Mouse (Mus musculus): ENCODE results near the gene Car12. TPM values are rescaled to one million over a fixed set of nuclear protein-coding genes. Genes with fewer than 3 reads are reported as not detected.
A peak's percentile ranks its signal among the peaks of the same experiment; 100 is the strongest.

The Car12 gene
- polyA plus RNA-seq, 1 experiment from 2014 or later = 0.17 TPM

DNA sequence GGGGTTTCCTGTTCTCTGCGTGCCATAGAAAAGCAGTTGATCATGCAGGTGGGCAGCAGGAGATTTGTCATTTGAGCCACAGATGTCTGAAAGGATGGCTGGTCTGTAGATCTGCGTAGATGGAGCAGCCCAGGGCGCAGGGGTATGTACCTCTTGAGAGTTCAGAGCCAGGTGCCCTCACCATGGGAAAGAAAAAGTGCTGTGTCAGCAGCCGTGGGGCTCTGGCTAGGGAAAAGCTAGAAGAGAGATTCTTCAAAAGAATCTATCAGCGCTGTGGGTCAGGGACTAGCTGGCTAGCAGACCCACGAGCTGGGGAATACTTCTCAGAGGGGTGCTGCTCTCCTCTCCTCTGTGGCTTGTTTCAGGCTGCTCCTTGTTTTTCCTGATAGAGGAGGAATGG, 27.8 kb upstream of the Car12 start:
- Histone ChIP-seq H3K4me1 (replicated peaks) (no peaks in the 10 kb centered on the region), H3K9me3 (replicated peaks) (no peaks in the 10 kb centered on the region), H3K27ac (no peak overlapping the region), H3K4me3 (replicated peaks) (no peak overlapping the region), H3K9ac (no peak overlapping the region), H3K36me3 (no peaks in the 10 kb centered on the region), H3K27me3 (no peaks in the 10 kb centered on the region), H3K4me2 (no peak overlapping the region)
- 60% methylated on average over 6 of the region's 6 CpGs for WGBS (ENCODE audit: insufficient replicate concordance)
- ATAC-seq (ENCODE audit: low read depth) = no peak
- no peak for DNase-seq

DNA sequence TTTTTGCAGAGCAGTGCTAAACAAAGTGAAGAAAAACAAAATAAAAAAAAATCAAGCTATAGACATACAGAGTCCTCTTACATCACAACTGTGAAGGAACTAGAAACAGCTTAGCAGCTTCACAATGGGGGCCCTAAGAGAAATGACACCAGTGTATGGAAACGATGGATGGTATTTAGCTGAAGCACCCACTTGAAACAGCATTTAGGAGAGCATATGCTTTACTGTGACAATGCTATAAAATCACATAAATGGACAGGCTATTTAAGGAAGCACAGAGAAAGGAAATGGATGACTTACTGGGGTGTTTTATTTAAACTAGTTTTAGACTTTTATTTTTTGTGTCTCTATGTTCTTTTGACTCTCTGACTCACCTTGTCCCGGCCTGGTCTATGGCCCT, 25.8 kb upstream of the Car12 start:
- Histone ChIP-seq H3K27me3 (no peaks in the 10 kb centered on the region), H3K4me2 (no peak overlapping the region), H3K36me3 (no peaks in the 10 kb centered on the region), H3K9ac (no peak overlapping the region), H3K9me3 (replicated peaks) (no peaks in the 10 kb centered on the region), H3K4me3 (replicated peaks) (no peak overlapping the region), H3K4me1 (replicated peaks) (no peaks in the 10 kb centered on the region), H3K27ac (no peak overlapping the region)
- no peak for DNase-seq
- ATAC-seq (ENCODE audit: low read depth) = no peak
- 66% methylated on average over 2 of the region's 2 CpGs for WGBS (ENCODE audit: insufficient replicate concordance)

DNA sequence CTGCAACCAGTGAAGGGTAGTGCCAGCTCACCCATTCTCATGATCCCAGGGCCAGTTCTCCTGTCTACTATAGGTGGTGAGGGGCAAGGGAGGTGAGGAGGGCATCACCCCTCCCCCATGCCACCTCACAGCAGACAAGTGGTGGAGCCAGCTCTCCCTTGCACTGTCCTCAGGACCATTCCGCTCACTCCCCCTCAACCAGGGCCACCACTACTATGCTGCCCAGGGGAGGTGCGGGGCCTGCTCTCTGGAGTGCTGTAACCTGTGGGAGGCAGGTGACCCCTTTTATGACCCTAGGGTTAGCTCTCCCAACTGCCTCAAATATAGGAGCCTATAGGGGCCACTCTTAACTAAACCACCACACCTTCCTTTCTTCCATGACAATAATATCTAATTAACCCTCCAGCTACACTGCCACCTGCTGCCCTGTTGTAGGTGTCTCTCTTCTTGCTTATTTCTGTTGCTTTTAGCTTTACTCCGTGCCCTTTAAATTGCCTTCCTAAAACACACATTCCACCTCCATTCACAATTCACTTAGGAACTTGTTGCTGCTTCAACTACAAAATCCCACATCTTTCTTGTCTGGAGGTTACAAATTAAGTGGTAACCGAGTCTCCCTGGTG, 21.7 kb upstream of the Car12 start:
- WGBS (ENCODE audit: insufficient replicate concordance) = 66% methylated on average over 4 of the region's 4 CpGs
- no peak overlapping the region for H3K27ac ChIP-seq
- DNase-seq (no peak), ATAC-seq (ENCODE audit: low read depth) (peak; percentile 26; the same call in 1 of the 2 replicates)
- no peaks in the 10 kb centered on the region for H3K27me3 ChIP-seq
- no peaks in the 10 kb centered on the region for H3K4me1 ChIP-seq (replicated peaks)
- H3K9me3 ChIP-seq (replicated peaks) = no peaks in the 10 kb centered on the region
- H3K4me3 ChIP-seq (replicated peaks) = no peak overlapping the region
- H3K9ac ChIP-seq = no peak overlapping the region
- no peak overlapping the region for H3K4me2 ChIP-seq
- H3K36me3 ChIP-seq = no peaks in the 10 kb centered on the region

DNA sequence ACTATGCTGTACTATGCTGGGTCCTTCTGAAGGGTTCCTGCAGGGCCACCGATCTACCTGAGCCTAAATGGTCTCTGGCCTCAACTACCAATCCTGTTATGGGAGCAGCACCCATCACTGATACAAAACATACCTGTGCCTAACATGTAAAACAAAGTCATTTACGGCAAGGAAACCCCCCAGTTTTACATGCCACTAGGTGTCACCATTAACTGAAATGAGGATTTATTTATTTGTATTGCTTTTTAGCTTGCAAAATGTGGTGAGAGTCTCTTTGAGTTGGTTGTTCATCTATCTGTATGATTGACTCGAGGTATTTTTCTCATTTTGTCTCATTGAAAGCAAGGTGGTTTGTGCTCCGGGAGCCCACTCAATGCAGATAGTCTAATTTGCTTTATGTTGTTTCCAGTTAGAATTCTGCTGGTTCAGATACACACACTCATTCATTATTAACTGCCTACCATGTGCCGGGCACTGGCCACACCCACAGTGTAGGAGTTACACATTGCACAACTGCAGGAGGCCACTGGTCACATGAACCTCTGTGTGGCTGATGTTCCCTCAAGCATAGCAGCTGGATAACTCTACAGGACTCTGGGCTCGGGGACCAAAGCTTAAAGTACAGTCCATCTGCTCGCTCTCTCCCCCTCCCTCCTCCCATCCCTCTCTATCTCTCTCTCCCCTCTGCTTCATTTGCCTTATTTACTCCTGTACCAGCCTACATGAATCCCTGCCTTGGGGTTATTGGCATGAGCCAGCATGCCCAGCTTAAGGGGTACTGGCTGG, 15.9 kb upstream of the Car12 start:
- Histone ChIP-seq H3K4me2 (no peak overlapping the region), H3K9me3 (replicated peaks) (no peaks in the 10 kb centered on the region), H3K9ac (no peak overlapping the region), H3K27me3 (no peaks in the 10 kb centered on the region), H3K27ac (no peak overlapping the region), H3K4me3 (replicated peaks) (no peak overlapping the region), H3K4me1 (replicated peaks) (0 out of 2 replicates have a peak, but pooled peaks cover 3% of the 10 kb centered on the region), H3K36me3 (no peaks in the 10 kb centered on the region)
- DNase-seq (no peak), ATAC-seq (ENCODE audit: low read depth) (peak; percentile 78)
- 58% methylated on average over 7 of the region's 7 CpGs for WGBS (ENCODE audit: insufficient replicate concordance)

DNA sequence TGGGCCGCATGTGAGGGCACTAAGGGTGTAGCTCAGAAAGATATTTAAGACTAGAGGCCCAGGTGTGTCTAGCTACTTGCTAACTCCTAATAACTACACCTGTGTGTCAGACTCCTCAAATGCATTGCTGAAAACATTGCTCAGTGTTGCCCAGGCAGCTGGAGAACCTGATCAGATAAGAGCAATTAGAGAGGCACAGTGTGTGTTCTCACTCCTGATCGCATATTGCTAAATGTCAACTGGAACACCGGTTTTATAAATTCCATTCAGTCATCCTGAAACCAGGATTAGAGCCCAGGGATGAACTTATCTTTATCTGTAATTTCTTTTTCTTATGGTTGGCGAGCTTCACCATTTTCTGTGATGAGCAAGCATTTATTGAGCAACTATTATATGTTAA, 13.7 kb upstream of the Car12 start:
- H3K9me3 ChIP-seq (replicated peaks) = no peaks in the 10 kb centered on the region
- no peak overlapping the region for H3K9ac ChIP-seq
- H3K4me3 ChIP-seq (replicated peaks) = no peak overlapping the region
- ATAC-seq (ENCODE audit: low read depth) = no peak
- no peaks in the 10 kb centered on the region for H3K36me3 ChIP-seq
- 71% methylated on average over 4 of the region's 4 CpGs for WGBS (ENCODE audit: insufficient replicate concordance)
- no peak overlapping the region for H3K4me2 ChIP-seq
- H3K27me3 ChIP-seq = no peaks in the 10 kb centered on the region
- 0 out of 2 replicates have a peak, but pooled peaks cover 3% of the 10 kb centered on the region for H3K4me1 ChIP-seq (replicated peaks)
- DNase-seq = no peak
- no peak overlapping the region for H3K27ac ChIP-seq

DNA sequence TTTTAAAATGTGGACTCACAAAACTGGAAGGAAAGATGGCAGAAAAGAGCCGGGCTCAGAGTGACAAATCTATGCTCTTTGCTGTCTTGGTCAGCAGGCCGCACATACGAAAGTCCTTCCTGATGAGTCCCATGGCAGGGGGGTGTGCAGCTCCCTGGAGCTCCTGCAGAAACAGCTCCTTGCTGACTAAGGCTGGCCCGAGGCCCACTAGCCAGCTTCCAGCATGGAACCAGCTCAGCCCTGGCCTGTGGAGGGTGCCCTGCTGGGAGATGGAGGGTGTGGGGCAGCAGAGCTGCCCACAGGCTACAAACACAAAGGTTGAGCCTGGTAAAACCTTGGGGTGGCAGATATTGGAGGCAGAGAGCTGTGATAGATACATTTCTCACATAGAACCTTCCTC, 10.5 kb upstream of the Car12 start:
- Histone ChIP-seq H3K9me3 (replicated peaks) (no peaks in the 10 kb centered on the region), H3K36me3 (no peaks in the 10 kb centered on the region), H3K9ac (no peak overlapping the region), H3K27me3 (no peaks in the 10 kb centered on the region), H3K27ac (no peak overlapping the region), H3K4me1 (replicated peaks) (no peaks in the 10 kb centered on the region), H3K4me2 (no peak overlapping the region), H3K4me3 (replicated peaks) (no peak overlapping the region)
- WGBS (ENCODE audit: insufficient replicate concordance) = 73% methylated on average over 4 of the region's 4 CpGs
- ATAC-seq (ENCODE audit: low read depth) = no peak
- DNase-seq = no peak

DNA sequence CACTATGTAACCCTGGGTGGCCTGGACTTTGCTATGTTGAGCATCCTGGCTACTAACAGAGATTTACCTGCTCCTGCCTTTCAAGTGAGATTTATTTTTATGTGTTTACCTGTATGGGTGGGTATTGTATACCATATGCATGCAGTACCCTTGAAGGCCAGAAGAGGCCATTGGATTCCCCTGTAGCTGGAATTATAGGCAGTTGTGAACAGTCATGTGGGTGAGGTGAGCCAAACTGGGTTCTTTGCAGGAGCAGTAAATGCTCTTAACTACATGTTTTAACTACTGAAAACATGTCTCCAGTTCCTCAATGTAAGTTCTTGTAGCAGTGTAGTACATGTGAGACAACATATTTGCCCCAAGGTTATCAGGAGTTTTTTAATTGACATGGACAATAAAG, 8.1 kb upstream of the Car12 start:
- Histone ChIP-seq H3K27me3 (peaks cover 12% of the 10 kb centered on the region; the same call in 1 of the 2 replicates), H3K9ac (no peak overlapping the region), H3K4me2 (no peak overlapping the region), H3K4me1 (replicated peaks) (no peaks in the 10 kb centered on the region), H3K27ac (no peak overlapping the region), H3K36me3 (no peaks in the 10 kb centered on the region), H3K9me3 (replicated peaks) (no peaks in the 10 kb centered on the region), H3K4me3 (replicated peaks) (no peak overlapping the region)
- no peak for DNase-seq
- no peak for ATAC-seq (ENCODE audit: low read depth)

DNA sequence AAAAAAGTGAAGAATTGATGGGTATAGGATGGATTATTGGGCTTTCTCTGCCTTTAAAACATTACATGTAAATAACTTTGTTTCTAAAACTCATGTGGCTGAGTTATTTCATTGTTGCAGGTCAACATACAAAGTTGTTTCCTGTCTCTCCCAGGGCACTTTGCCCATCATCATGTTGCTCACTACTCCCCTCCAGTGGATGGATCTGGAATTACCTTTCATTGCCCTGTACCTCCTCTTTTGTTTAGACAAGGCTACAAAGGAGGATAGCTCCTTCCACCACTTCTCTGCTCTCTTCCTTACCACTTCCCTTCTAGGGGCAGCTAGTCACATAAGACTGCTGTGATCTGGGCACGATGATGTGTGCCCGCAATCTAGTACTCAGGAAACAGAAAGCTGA, 7.7 kb upstream of the Car12 start:
- WGBS (ENCODE audit: insufficient replicate concordance) = 19% methylated on average over 2 of the region's 2 CpGs
- Histone ChIP-seq H3K9me3 (replicated peaks) (no peaks in the 10 kb centered on the region), H3K4me2 (no peak overlapping the region), H3K4me1 (replicated peaks) (no peaks in the 10 kb centered on the region), H3K4me3 (replicated peaks) (no peak overlapping the region), H3K27me3 (peaks cover 12% of the 10 kb centered on the region; the same call in 1 of the 2 replicates), H3K36me3 (no peaks in the 10 kb centered on the region), H3K27ac (no peak overlapping the region), H3K9ac (no peak overlapping the region)
- ATAC-seq (ENCODE audit: low read depth) (no peak), DNase-seq (peak; percentile 51)

DNA sequence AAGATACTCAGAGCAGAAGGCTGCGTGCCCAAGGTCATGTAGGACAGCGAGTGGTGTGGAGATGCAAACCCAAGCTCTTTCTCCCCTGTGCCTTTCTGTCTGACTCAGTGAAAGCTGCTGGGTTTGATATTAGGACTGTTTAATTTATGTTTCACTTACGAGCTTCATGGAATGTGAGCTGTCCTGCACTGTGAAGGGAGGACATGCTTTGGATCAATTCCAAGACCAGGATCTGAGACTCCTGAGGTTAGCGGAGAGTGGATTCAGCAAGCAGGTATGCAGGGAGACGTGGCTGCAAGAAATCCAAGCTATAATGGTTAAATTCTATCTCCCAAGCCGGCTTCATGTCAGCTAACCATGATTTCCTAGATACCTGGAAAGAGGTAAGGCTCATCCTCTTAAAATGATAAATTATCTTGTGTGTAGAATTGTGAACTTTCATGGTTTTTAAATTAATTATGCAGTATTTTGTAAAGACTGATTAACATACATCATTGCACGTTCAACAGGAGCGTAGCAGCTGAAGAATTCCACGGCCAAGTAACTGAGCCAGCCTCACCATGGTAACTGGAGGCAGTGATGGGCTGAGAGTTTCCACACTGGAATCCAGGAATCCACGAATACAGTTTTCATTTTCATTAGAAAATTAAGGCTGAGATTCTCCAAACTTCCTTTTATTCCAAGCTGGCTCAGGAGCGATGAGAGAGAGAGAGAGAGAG, 5.3 kb upstream of the Car12 start:
- peaks cover 28% of the 10 kb centered on the region for H3K27me3 ChIP-seq
- ATAC-seq (ENCODE audit: low read depth) = no peak
- H3K9ac ChIP-seq = no peak overlapping the region
- DNase-seq = no peak
- H3K36me3 ChIP-seq = no peaks in the 10 kb centered on the region
- peaks cover 3% of the 10 kb centered on the region for H3K4me1 ChIP-seq (replicated peaks)
- H3K4me2 ChIP-seq = no peak overlapping the region
- H3K4me3 ChIP-seq (replicated peaks) = no peak overlapping the region
- 57% methylated on average over 11 of the region's 11 CpGs for WGBS (ENCODE audit: insufficient replicate concordance)
- H3K27ac ChIP-seq = no peak overlapping the region
- no peaks in the 10 kb centered on the region for H3K9me3 ChIP-seq (replicated peaks)

DNA sequence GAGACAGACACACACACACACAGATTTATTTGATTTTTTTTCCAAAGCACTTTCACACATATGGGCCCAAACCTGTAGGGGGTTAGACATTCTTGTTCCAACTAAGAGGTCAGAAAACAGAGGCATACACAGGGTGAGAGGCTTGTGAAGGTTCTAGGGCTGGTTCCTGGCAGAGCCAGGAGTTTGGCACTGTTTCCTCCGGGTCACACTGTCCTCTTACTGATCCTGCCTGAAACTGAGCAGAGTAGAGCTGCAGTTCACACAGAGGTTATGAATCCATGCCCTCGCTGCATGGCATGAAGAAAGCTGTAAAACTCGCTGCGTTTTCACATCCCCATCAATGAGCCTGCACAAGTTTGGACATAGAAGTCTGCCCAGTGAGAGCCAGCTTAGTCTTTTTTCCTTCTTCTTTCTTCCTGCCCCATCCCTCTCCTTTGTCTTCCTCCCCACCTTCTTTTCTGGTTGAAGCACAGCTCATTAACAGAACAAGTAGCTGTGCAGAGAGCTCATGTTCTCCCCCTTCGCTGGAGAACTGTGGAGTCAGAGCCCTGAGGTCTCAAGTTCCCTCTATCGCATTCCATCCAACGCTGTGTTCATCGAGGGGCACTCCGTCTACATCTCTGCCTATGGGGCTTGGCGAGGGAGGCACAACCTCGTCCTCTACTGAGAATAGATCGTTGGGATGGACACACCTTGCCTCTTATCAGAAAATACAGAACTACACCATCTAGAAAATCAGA, 4.5 kb upstream of the Car12 start:
- WGBS (ENCODE audit: insufficient replicate concordance) = 50% methylated on average over 12 of the region's 12 CpGs
- Histone ChIP-seq H3K36me3 (no peaks in the 10 kb centered on the region), H3K4me1 (replicated peaks) (peaks cover 9% of the 10 kb centered on the region), H3K9me3 (replicated peaks) (no peaks in the 10 kb centered on the region), H3K9ac (no peak overlapping the region), H3K4me2 (no peak overlapping the region), H3K27me3 (peaks cover 35% of the 10 kb centered on the region), H3K4me3 (replicated peaks) (no peak overlapping the region), H3K27ac (no peak overlapping the region)
- DNase-seq (no peak), ATAC-seq (ENCODE audit: low read depth) (no peak)

DNA sequence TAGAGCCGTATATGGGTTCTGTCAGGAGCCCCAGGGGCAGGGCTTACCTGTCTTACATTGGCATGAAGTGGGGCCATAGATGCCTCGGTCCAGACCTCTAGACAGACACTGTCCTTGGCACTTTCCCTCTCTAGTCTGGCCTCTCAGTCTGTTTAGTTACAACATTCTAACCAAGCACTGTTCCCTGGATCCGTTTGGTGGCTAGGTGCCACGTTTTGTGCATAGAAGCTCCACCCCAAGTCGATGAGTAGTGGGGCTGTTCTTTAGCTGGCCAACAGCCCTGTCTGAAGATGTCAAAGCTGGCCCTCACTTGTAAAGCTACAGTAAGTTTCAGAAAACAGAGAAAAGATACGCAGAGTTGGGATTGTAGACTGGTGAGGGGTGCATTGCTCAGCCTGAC, 2.9 kb upstream of the Car12 start:
- Histone ChIP-seq H3K4me2 (no peak overlapping the region), H3K27me3 (peaks cover 51% of the 10 kb centered on the region), H3K36me3 (no peaks in the 10 kb centered on the region), H3K9ac (no peak overlapping the region), H3K27ac (no peak overlapping the region), H3K4me1 (replicated peaks) (peaks cover 11% of the 10 kb centered on the region), H3K4me3 (replicated peaks) (no peak overlapping the region), H3K9me3 (replicated peaks) (no peaks in the 10 kb centered on the region)
- DNase-seq (no peak), ATAC-seq (ENCODE audit: low read depth) (no peak)
- WGBS (ENCODE audit: insufficient replicate concordance) = 56% methylated on average over 6 of the region's 6 CpGs

Data from liver, embryonic 13.5 days (tissue).